Mouse (Mus musculus) liver, embryonic 12.5 days (tissue): ENCODE data around the gene Snx21. TPM values are rescaled to one million over a fixed set of nuclear protein-coding genes. Genes with fewer than 3 reads are reported as not detected.

Source experiments
- ATAC-seq: fragments of 200-750 bp; cut with Nextera tagmentation; 2 replicates; pipeline ENCODE4 v1.8.0; 2017; ENCODE audit warnings: moderate number of reproducible peaks, mild to moderate bottlenecking, moderate library complexity
- H3K27ac ChIP-seq: fragments of 300-500 bp; sonication (generic); 2 replicates; pipeline ENCODE4 v1.5.1; 2016; ENCODE audit warnings: mild to moderate bottlenecking
- H3K27me3 ChIP-seq: fragments of 300-500 bp; sonication (generic); replicated peaks from 2 replicates; pipeline ENCODE4 v1.6.1; 2016; ENCODE audit warnings: mild to moderate bottlenecking, moderate library complexity
- H3K36me3 ChIP-seq: fragments of 300-500 bp; sonication (generic); 2 replicates; pipeline ENCODE4 v1.6.1; 2016; ENCODE audit warnings: mild to moderate bottlenecking, moderate library complexity
- H3K4me1 ChIP-seq: fragments of 300-500 bp; sonication (generic); 2 replicates; pipeline ENCODE4 v1.6.1; 2016
- H3K4me2 ChIP-seq: fragments of 300-500 bp; sonication (generic); 2 replicates; pipeline ENCODE4 v1.6.1; 2016; ENCODE audit warnings: mild to moderate bottlenecking, moderate library complexity
- H3K4me3 ChIP-seq: fragments of 300-500 bp; sonication (generic); 2 replicates; pipeline ENCODE4 v1.5.1; 2016; ENCODE audit warnings: mild to moderate bottlenecking, moderate library complexity
- H3K9ac ChIP-seq: fragments of 300-500 bp; sonication (generic); 2 replicates; pipeline ENCODE4 v1.6.1; 2016; ENCODE audit warnings: mild to moderate bottlenecking, moderate library complexity
- H3K9me3 ChIP-seq: fragments of 300-500 bp; sonication (generic); replicated peaks from 2 replicates; pipeline ENCODE4 v1.6.1; 2016; ENCODE audit warnings: mild to moderate bottlenecking, moderate library complexity
- WGBS: fragments of 180-500 bp; shearing (Covaris S2); methylation state at CpG from one replicate; pipeline ENCODE4 v1.1.7; 2016; ENCODE audit not compliant: insufficient replicate concordance; 5-methylcytosine and 5-hydroxymethylcytosine counted together
- polyA plus RNA-seq: library from polyadenylated mRNA; unstranded; fragments of >200 nt; fragmentation: Nextera tagmentation; extraction: Ambion mirVana; gene quantifications from 2 replicates; pipeline ENCODE4 v1.2.1, GENCODE M21; 2016

Gene Snx21
- polyA plus RNA-seq, 1 experiment from 2014 or later = 5.5 TPM

- H3K4me1 ChIP-seq = peaks cover 47% of the 10 kb centered on the region
- H3K27ac ChIP-seq = peak overlapping the region; percentile 96
- H3K9me3 ChIP-seq = no peaks in the 10 kb centered on the region
- 57% methylated on average over 14 of the region's 14 CpGs for WGBS
- peaks cover 35% of the 10 kb centered on the region for H3K36me3 ChIP-seq
- peak overlapping the region; percentile 97 for H3K9ac ChIP-seq
- H3K4me3 ChIP-seq = peak overlapping the region; percentile 98
- H3K27me3 ChIP-seq = peaks cover 36% of the 10 kb centered on the region
- peak; percentile 6 for ATAC-seq
- H3K4me2 ChIP-seq = peak overlapping the region; percentile 85
Measured at GRCm38 (mm10) chr2:164773229-164773988, 12.2 kb upstream of the Snx21 start.

GRCm38 (mm10) chr2:164773989-164774364 lies 11.6 kb upstream of the Snx21 start:
- H3K27me3 ChIP-seq = peaks cover 42% of the 10 kb centered on the region
- H3K27ac ChIP-seq = peak overlapping the region; percentile 96
- H3K9ac ChIP-seq = peak overlapping the region; percentile 97
- no peaks in the 10 kb centered on the region for H3K9me3 ChIP-seq
- peaks cover 45% of the 10 kb centered on the region for H3K4me1 ChIP-seq
- peak overlapping the region; percentile 85 for H3K4me2 ChIP-seq
- peak overlapping the region; percentile 98 for H3K4me3 ChIP-seq
- WGBS = 26% methylated on average over 5 of the region's 5 CpGs
- H3K36me3 ChIP-seq = peaks cover 33% of the 10 kb centered on the region
- ATAC-seq = peak; percentile 70

GRCm38 (mm10) chr2:164776130-164776529 lies 9.5 kb upstream of the Snx21 start:
- H3K9me3 ChIP-seq = no peaks in the 10 kb centered on the region
- peaks cover 26% of the 10 kb centered on the region for H3K36me3 ChIP-seq
- no peak overlapping the region for H3K4me3 ChIP-seq
- no peak overlapping the region for H3K4me2 ChIP-seq
- H3K27ac ChIP-seq = no peak overlapping the region
- no peak overlapping the region for H3K9ac ChIP-seq
- peaks cover 60% of the 10 kb centered on the region for H3K27me3 ChIP-seq
- no peak for ATAC-seq
- 81% methylated on average over 6 of the region's 6 CpGs for WGBS
- peaks cover 39% of the 10 kb centered on the region for H3K4me1 ChIP-seq

- H3K4me2 ChIP-seq = no peak overlapping the region
- H3K27me3 ChIP-seq = peaks cover 65% of the 10 kb centered on the region
- H3K27ac ChIP-seq = no peak overlapping the region
- no peak for ATAC-seq
- H3K9me3 ChIP-seq = no peaks in the 10 kb centered on the region
- H3K36me3 ChIP-seq = peaks cover 19% of the 10 kb centered on the region
- H3K9ac ChIP-seq = no peak overlapping the region
- 44% methylated on average over 17 of the region's 17 CpGs for WGBS
- peaks cover 33% of the 10 kb centered on the region for H3K4me1 ChIP-seq
- H3K4me3 ChIP-seq = no peak overlapping the region
Measured at GRCm38 (mm10) chr2:164776801-164777200, 8.8 kb upstream of the Snx21 start.

- no peak overlapping the region for H3K9ac ChIP-seq
- H3K36me3 ChIP-seq = peaks cover 13% of the 10 kb centered on the region
- WGBS = 70% methylated on average over 30 of the region's 30 CpGs
- no peak for ATAC-seq
- H3K9me3 ChIP-seq = no peaks in the 10 kb centered on the region
- no peak overlapping the region for H3K27ac ChIP-seq
- no peak overlapping the region for H3K4me3 ChIP-seq
- peaks cover 26% of the 10 kb centered on the region for H3K4me1 ChIP-seq
- H3K27me3 ChIP-seq = peaks cover 68% of the 10 kb centered on the region
- H3K4me2 ChIP-seq = no peak overlapping the region
Measured at GRCm38 (mm10) chr2:164777246-164778014, 8.2 kb upstream of the Snx21 start.

GRCm38 (mm10) chr2:164778015-164778287 lies 7.7 kb upstream of the Snx21 start:
- H3K27me3 ChIP-seq = peaks cover 68% of the 10 kb centered on the region
- H3K27ac ChIP-seq = no peak overlapping the region
- no peak overlapping the region for H3K4me3 ChIP-seq
- H3K4me1 ChIP-seq = peaks cover 21% of the 10 kb centered on the region
- no peak overlapping the region for H3K4me2 ChIP-seq
- no peak for ATAC-seq
- H3K36me3 ChIP-seq = peaks cover 8% of the 10 kb centered on the region
- no peak overlapping the region for H3K9ac ChIP-seq
- WGBS = 78% methylated on average over 11 of the region's 11 CpGs
- H3K9me3 ChIP-seq = no peaks in the 10 kb centered on the region

GRCm38 (mm10) chr2:164778809-164779208 lies 6.8 kb upstream of the Snx21 start:
- H3K27ac ChIP-seq = no peak overlapping the region
- H3K4me1 ChIP-seq = peaks cover 13% of the 10 kb centered on the region
- 64% methylated on average over 7 of the region's 7 CpGs for WGBS
- no peak overlapping the region for H3K4me2 ChIP-seq
- no peaks in the 10 kb centered on the region for H3K9me3 ChIP-seq
- H3K36me3 ChIP-seq = no peaks in the 10 kb centered on the region
- peaks cover 72% of the 10 kb centered on the region for H3K27me3 ChIP-seq
- no peak for ATAC-seq
- no peak overlapping the region for H3K9ac ChIP-seq
- H3K4me3 ChIP-seq = no peak overlapping the region

GRCm38 (mm10) chr2:164779481-164780086 lies 6.0 kb upstream of the Snx21 start, which contains the start of gene Tnnc2:
Gene Tnnc2, minus strand, starts transcription at chr2:164779967.
- ATAC-seq = no peak
- WGBS = 69% methylated on average over 8 of the region's 8 CpGs
- H3K36me3 ChIP-seq = no peaks in the 10 kb centered on the region

GRCm38 (mm10) chr2:164781876-164782275 lies 3.7 kb upstream of the Snx21 start:
- ATAC-seq = no peak
- Histone ChIP-seq H3K9ac (no peak overlapping the region), H3K4me2 (no peak overlapping the region), H3K27ac (no peak overlapping the region), H3K36me3 (no peaks in the 10 kb centered on the region), H3K9me3 (no peaks in the 10 kb centered on the region), H3K4me1 (peaks cover 26% of the 10 kb centered on the region), H3K4me3 (no peak overlapping the region), H3K27me3 (peaks cover 80% of the 10 kb centered on the region)
- 58% methylated on average over 4 of the region's 4 CpGs for WGBS

More at GRCm38 (mm10) chr2:164779481-164780086, 6.0 kb upstream of the Snx21 start, which contains the start of gene Tnnc2:
- H3K4me3 ChIP-seq = no peak within 1 kb of the TSS
- no peak within 1 kb of the TSS for H3K27ac ChIP-seq
- H3K9me3 ChIP-seq = no peaks in the 10 kb centered on the region
- peaks cover 8% of the 10 kb centered on the region for H3K4me1 ChIP-seq
- no peak within 1 kb of the TSS for H3K9ac ChIP-seq
- H3K27me3 ChIP-seq = peaks cover 80% of the 10 kb centered on the region
- no peak within 1 kb of the TSS for H3K4me2 ChIP-seq

- H3K9ac ChIP-seq = no peak overlapping the region
- H3K9me3 ChIP-seq = no peaks in the 10 kb centered on the region
- 67% methylated on average over 7 of the region's 7 CpGs for WGBS
- H3K27me3 ChIP-seq = peaks cover 62% of the 10 kb centered on the region
- peaks cover 46% of the 10 kb centered on the region for H3K4me1 ChIP-seq
- 0 out of 2 replicates have a peak overlapping the region, but pooled peaks have one; percentile 99 for H3K4me2 ChIP-seq
- 0 out of 2 replicates have a peak, but pooled peaks cover 9% of the 10 kb centered on the region for H3K36me3 ChIP-seq
- ATAC-seq = no peak
- H3K27ac ChIP-seq = no peak overlapping the region
- H3K4me3 ChIP-seq = no peak overlapping the region
Measured at GRCm38 (mm10) chr2:164783926-164784581, 1.6 kb upstream of the Snx21 start.

GRCm38 (mm10) chr2:164784869-164785420 lies 678 bp upstream of the Snx21 start:
- H3K4me1 ChIP-seq = peaks cover 46% of the 10 kb centered on the region
- H3K27me3 ChIP-seq = peaks cover 53% of the 10 kb centered on the region
- ATAC-seq = no peak
- 6% methylated on average over 7 of the region's 7 CpGs for WGBS
- H3K9ac ChIP-seq = peak overlapping the region; percentile 79
- no peaks in the 10 kb centered on the region for H3K9me3 ChIP-seq
- peak overlapping the region; percentile 99 for H3K4me2 ChIP-seq
- H3K4me3 ChIP-seq = peak overlapping the region; percentile 70
- H3K27ac ChIP-seq = peak overlapping the region; percentile 73; the same call in 1 of the 2 replicates
- peaks cover 15% of the 10 kb centered on the region; the same call in 1 of the 2 replicates for H3K36me3 ChIP-seq
